Mouse (Mus musculus) intestine, embryonic 16.5 days (tissue): ENCODE measurements around the gene Hist1h2ak. TPM values are rescaled to one million over a fixed set of nuclear protein-coding genes. Genes with fewer than 3 reads are reported as not detected.
"Not testable (repeated sequence)": the region's sequence is repeated elsewhere in the genome, so short reads cannot be mapped to it uniquely, and the experiment has no call there.

Experiments
- ATAC-seq: fragments of 200-750 bp; cut with Nextera tagmentation; 2 replicates; pipeline ENCODE4 v1.8.0; 2017; ENCODE audit warnings: moderate TSS enrichment, moderate library complexity
- H3K27ac ChIP-seq: fragments of 300-500 bp; sonication (generic); 2 replicates; pipeline ENCODE4 v1.5.1; 2014; ENCODE audit warnings: mild to moderate bottlenecking, low read length
- H3K27me3 ChIP-seq: fragments of 300-500 bp; sonication (generic); replicated peaks from 2 replicates; pipeline ENCODE4 v1.6.1; 2014; ENCODE audit warnings: low read length, control low read depth, mixed read lengths; ENCODE audit not compliant: control insufficient read depth, insufficient read depth
- H3K36me3 ChIP-seq: fragments of 300-500 bp; sonication (generic); 2 replicates; pipeline ENCODE4 v1.6.1; 2014; ENCODE audit warnings: low read length, control low read depth; ENCODE audit not compliant: control insufficient read depth, insufficient read depth
- H3K4me1 ChIP-seq: fragments of 300-500 bp; sonication (generic); 2 replicates; pipeline ENCODE4 v1.6.1; 2014; ENCODE audit warnings: low read length, control low read depth, mixed read lengths; ENCODE audit not compliant: control insufficient read depth, insufficient read depth
- H3K4me2 ChIP-seq: fragments of 300-500 bp; sonication (generic); 2 replicates; pipeline ENCODE4 v1.6.1; 2014; ENCODE audit warnings: low read depth, low read length, control low read depth
- H3K4me3 ChIP-seq: fragments of 300-500 bp; sonication (generic); 2 replicates; pipeline ENCODE4 v1.5.1; 2014; ENCODE audit warnings: mild to moderate bottlenecking, low read length
- H3K9ac ChIP-seq: fragments of 300-500 bp; sonication (generic); 2 replicates; pipeline ENCODE4 v1.6.1; 2014; ENCODE audit warnings: low read depth, low read length
- H3K9me3 ChIP-seq: fragments of 300-500 bp; sonication (generic); 2 replicates; pipeline ENCODE4 v1.6.1; 2016; ENCODE audit warnings: low read length, control low read depth; ENCODE audit not compliant: control insufficient read depth
- WGBS: fragments of 180-500 bp; shearing (Covaris S2); extraction: QIAGEN DNeasy Blood & Tissue Kit; methylation state at CpG from one replicate; pipeline ENCODE4 v1.1.7; 2014; 5-methylcytosine and 5-hydroxymethylcytosine counted together
- polyA plus RNA-seq: library from polyadenylated mRNA; unstranded; fragments of >200 nt; fragmentation: Nextera tagmentation; extraction: Ambion mirVana; gene quantifications from 2 replicates; pipeline ENCODE4 v1.2.1, GENCODE M21; 2015

Gene Hist1h2ak
- polyA plus RNA-seq, 1 experiment from 2014 or later = 13.5 TPM

- Histone ChIP-seq H3K4me2 (peak overlapping the region; percentile 84), H3K4me3 (peak overlapping the region; percentile 57), H3K9ac (peak overlapping the region; percentile 80), H3K27me3 (no peaks in the 10 kb centered on the region), H3K4me1 (peaks cover 7% of the 10 kb centered on the region), H3K9me3 (no peaks in the 10 kb centered on the region), H3K36me3 (no peaks in the 10 kb centered on the region), H3K27ac (peak overlapping the region; percentile 94)
- whole genome bisulfite sequencing = 3% methylated on average over 33 of the region's 33 CpGs
- peak; percentile 86 for ATAC-seq
Measured at GRCm38 (mm10) chr13:21778814-21779766, 25.5 kb upstream of the Hist1h2ak start.

- Histone ChIP-seq H3K4me3 (no peak overlapping the region), H3K4me2 (no peak overlapping the region), H3K27ac (no peak overlapping the region), H3K9ac (no peak overlapping the region), H3K9me3 (no peaks in the 10 kb centered on the region), H3K4me1 (0 out of 2 replicates have a peak, but pooled peaks cover 3% of the 10 kb centered on the region), H3K36me3 (no peaks in the 10 kb centered on the region), H3K27me3 (no peaks in the 10 kb centered on the region)
- ATAC-seq = no peak
- WGBS = 69% methylated on average over 1 of the region's 1 CpGs
Measured at GRCm38 (mm10) chr13:21755707-21756106, 2.1 kb upstream of the Hist1h2ak start.

- peak overlapping the region; percentile 83 for H3K27ac ChIP-seq
- H3K4me2 ChIP-seq = peak overlapping the region; percentile 65
- not testable (repeated sequence) for H3K9me3 ChIP-seq, H3K27me3 ChIP-seq, H3K4me1 ChIP-seq, H3K36me3 ChIP-seq
- peak; percentile 17 for ATAC-seq
- H3K9ac ChIP-seq = peak overlapping the region; percentile 65
- under 1% methylated on average over 19 of the region's 26 CpGs for WGBS
- H3K4me3 ChIP-seq = peak overlapping the region; percentile 49
Measured at GRCm38 (mm10) chr13:21754294-21755001, 821 bp upstream of the Hist1h2ak start.

- ATAC-seq = no peak
- Histone ChIP-seq H3K4me3 (peak overlapping the region; percentile 48), H3K4me2 (peak overlapping the region; percentile 60), H3K27ac (peak overlapping the region; percentile 93), H3K9me3 (no peaks in the 10 kb centered on the region), H3K27me3 (no peaks in the 10 kb centered on the region), H3K36me3 (no peaks in the 10 kb centered on the region), H3K4me1 (peaks cover 5% of the 10 kb centered on the region; the same call in 1 of the 2 replicates), H3K9ac (peak overlapping the region; percentile 70)
- WGBS = 3% methylated on average over 10 of the region's 10 CpGs
Measured at GRCm38 (mm10) chr13:21753051-21753523, 540 bp downstream of the Hist1h2ak start.

GRCm38 (mm10) chr13:21752356-21752755, 1.3 kb downstream of the Hist1h2ak start:
- WGBS = 42% methylated on average over 3 of the region's 3 CpGs
- Histone ChIP-seq H3K4me1 (peaks cover 8% of the 10 kb centered on the region; the same call in 1 of the 2 replicates), H3K4me3 (0 out of 2 replicates have a peak overlapping the region, but pooled peaks have one; percentile 1), H3K9me3 (no peaks in the 10 kb centered on the region), H3K27ac (peak overlapping the region; percentile 12; the same call in 1 of the 2 replicates), H3K4me2 (peak overlapping the region; percentile 60), H3K27me3 (no peaks in the 10 kb centered on the region), H3K36me3 (no peaks in the 10 kb centered on the region), H3K9ac (0 out of 2 replicates have a peak overlapping the region, but pooled peaks have one; percentile 29)
- ATAC-seq = no peak

- ATAC-seq = no peak
- no peak overlapping the region for H3K9ac ChIP-seq
- no peak overlapping the region for H3K4me2 ChIP-seq
- H3K4me3 ChIP-seq = no peak overlapping the region
- peaks cover 9% of the 10 kb centered on the region; the same call in 1 of the 2 replicates for H3K4me1 ChIP-seq
- no peaks in the 10 kb centered on the region for H3K27me3 ChIP-seq
- WGBS = 71% methylated on average over 3 of the region's 3 CpGs
- H3K36me3 ChIP-seq = no peaks in the 10 kb centered on the region
- no peaks in the 10 kb centered on the region for H3K9me3 ChIP-seq
- H3K27ac ChIP-seq = peak overlapping the region; percentile 12; the same call in 1 of the 2 replicates
Measured at GRCm38 (mm10) chr13:21751827-21752226, 1.8 kb downstream of the Hist1h2ak start.

GRCm38 (mm10) chr13:21751417-21751816, 2.2 kb downstream of the Hist1h2ak start:
- Histone ChIP-seq H3K9ac (no peak overlapping the region), H3K4me2 (no peak overlapping the region), H3K4me3 (no peak overlapping the region), H3K27ac (no peak overlapping the region), H3K36me3 (no peaks in the 10 kb centered on the region), H3K9me3 (no peaks in the 10 kb centered on the region), H3K4me1 (peaks cover 9% of the 10 kb centered on the region; the same call in 1 of the 2 replicates), H3K27me3 (no peaks in the 10 kb centered on the region)
- no peak for ATAC-seq

- H3K4me2 ChIP-seq = peak within 1 kb of the TSS; percentile 56
- not testable (repeated sequence) for H3K4me1 ChIP-seq, H3K36me3 ChIP-seq, H3K27me3 ChIP-seq, H3K9me3 ChIP-seq
- peak; percentile 78 for ATAC-seq
- H3K4me3 ChIP-seq = peak within 1 kb of the TSS; percentile 55
- H3K27ac ChIP-seq = peak within 1 kb of the TSS; percentile 89
- H3K9ac ChIP-seq = peak within 1 kb of the TSS; percentile 68
- WGBS = under 1% methylated on average over 45 of the region's 56 CpGs
Measured at GRCm38 (mm10) chr13:21750159-21751017, 3.2 kb downstream of the Hist1h2ak start, which contains the start of gene Hist1h4k. Gene Hist1h4k, minus strand, starts transcription at chr13:21750505.
